Mouse (Mus musculus) spleen, postnatal 4 days (tissue): ENCODE results near the gene Leo1.
"Not testable (repeated sequence)": the region's sequence is repeated elsewhere in the genome, so short reads cannot be mapped to it uniquely, and the experiment has no call there.

ENCODE experiments used
- DNase-seq, 2 experiments: peaks; one replicate each; pipeline ENCODE4 v3.0.0; 2022; ENCODE audit warnings: low spot score in 2 of 2

Leo1 gene

DNA sequence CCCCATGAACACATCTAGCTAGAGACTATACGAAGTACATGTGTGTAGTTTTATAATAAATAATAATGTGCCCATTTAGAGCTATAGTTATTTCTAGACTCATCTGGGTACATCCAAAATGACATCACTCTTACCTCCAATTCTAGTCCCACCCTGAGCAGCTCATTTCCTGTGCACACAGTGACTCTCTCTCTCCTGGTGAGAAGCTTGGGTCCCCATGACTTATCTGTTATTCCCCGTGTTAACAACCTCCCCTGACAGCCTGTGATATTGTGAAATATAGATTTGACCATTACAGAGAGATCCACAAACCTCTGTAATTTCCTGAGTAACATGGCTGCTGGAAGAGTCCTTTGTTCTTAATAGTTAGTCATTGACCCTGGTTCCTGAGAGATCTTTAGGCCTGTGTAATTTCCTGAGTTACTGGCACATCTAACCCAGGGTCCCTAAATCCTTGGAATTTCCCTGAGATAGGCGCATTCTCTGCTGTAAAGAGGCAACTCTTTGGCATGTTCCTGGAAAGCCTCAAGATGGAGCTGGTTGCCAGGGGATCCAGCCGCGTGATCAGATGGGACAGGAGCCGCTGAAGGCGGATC lies 15.4 kb upstream of the Leo1 start:
- DNase-seq = no peak

DNA sequence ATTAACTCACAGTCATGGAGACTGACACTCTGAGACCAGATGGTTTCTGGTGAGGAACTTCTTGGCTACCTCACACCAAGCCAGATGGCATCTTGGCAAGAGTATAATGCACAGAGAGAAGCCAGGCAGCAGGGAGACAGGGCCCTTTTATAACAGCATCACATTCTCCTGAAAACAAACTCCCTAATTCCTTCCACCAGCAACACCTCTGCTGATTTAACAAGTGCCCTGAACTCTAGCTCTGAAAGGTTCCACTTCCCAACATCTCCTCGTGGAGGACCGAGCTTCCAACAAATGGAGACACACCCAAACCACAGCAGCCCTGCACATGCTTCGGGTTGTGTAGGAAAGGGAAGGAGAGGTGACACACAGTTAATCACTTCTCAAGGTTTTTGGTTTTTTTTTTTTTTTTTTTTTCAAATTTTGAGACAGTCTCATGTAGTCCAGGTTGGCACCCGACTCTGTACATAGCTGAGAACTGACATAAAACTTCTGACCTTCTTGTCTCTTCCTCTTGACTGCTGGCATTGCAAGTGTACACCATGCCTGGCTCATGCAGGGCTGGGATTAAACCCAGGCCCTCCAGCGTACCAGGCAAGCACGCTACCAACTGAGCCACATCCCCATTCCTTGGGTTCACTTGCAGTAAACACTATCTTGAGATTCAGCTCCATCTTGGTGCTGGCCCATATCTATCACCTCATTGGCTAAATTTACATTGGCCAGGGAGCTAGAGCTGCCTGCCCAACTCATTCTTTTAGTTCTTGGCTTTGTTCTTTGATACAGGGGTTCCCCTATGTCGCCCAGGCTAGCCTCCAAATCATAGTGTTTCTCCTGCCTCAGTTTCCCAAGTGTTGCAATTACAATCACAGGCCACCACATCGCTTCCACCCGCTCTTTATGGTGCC lies 13.7 kb upstream of the Leo1 start:
- DNase-seq = no peak

- DNase-seq = no peak
These were observed 13.1 kb upstream of the Leo1 start for GRCm38 (mm10) chr9:75428274-75428600.

GRCm38 (mm10) chr9:75429040-75429439 lies 12.3 kb upstream of the Leo1 start:
- DNase-seq = no peak

- DNase-seq = no peak
These were observed 11.7 kb upstream of the Leo1 start for GRCm38 (mm10) chr9:75429657-75430056.

DNA sequence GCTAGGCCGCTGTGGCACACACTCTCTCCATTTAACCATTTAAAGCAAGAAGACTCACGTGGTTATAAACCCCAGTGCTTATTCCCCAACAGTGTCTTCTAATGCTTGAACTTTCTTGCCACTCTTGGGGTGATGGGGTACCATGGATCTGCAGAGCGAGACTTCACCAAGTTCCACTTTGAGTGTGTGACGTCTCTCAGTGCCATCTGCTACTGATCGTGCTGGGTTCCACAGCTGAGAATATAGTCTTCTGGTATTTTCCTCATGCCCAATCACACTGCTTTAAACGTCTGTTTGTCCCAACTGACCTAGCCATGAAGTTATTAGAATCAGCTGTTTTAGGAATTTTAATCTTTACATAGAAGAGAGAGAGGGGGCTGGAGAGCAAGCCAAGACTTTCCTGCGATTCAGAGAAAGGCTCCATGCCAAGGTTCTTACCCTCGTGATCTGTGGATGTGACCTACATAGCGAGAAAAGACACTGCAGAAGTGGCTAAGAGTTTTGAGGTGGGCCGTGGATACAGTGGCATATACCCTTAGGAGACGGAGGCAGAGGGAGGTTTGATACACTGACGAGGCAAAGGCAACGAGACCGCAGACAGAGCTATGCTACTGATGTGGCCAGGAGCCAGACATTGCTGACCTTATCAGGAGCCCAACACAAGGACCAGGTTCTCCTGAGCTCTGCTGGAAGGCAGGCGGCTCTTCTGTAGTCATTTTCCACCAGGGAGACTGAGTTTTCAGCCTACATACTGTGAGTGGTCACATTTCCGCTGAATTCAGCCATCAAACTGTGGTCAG lies 10.3 kb upstream of the Leo1 start:
- peak in 1 of 2 experiments; percentile 52 for DNase-seq

DNA sequence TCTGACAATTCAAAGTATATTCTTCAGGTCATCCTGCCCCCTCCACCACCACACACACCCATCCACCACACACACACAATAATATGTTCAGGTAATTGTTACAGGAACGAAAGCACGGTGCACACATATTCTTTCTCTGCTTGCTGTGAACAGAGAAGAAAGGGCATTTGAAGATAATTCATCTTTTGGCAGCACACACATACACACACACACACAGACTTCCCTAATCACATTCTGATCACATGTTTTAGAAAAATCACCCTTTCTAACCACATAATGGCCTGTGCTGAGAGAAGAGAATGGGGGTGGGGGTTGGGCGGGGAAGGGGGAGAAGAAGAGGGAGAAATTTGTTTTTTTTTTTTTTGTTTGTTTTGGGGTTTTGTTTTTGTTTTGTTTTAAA lies 8.6 kb upstream of the Leo1 start:
- DNase-seq = no peak

GRCm38 (mm10) chr9:75434172-75434793 lies 7.0 kb upstream of the Leo1 start:
- DNase-seq = peak; percentile 47 to 65

- no peak for DNase-seq
These were observed 6.5 kb upstream of the Leo1 start for GRCm38 (mm10) chr9:75434872-75435271.

GRCm38 (mm10) chr9:75435291-75435690 lies 6.0 kb upstream of the Leo1 start:
- no peak for DNase-seq

GRCm38 (mm10) chr9:75435918-75436317 lies 5.4 kb upstream of the Leo1 start:
- peak; percentile 50 to 72 for DNase-seq

DNA sequence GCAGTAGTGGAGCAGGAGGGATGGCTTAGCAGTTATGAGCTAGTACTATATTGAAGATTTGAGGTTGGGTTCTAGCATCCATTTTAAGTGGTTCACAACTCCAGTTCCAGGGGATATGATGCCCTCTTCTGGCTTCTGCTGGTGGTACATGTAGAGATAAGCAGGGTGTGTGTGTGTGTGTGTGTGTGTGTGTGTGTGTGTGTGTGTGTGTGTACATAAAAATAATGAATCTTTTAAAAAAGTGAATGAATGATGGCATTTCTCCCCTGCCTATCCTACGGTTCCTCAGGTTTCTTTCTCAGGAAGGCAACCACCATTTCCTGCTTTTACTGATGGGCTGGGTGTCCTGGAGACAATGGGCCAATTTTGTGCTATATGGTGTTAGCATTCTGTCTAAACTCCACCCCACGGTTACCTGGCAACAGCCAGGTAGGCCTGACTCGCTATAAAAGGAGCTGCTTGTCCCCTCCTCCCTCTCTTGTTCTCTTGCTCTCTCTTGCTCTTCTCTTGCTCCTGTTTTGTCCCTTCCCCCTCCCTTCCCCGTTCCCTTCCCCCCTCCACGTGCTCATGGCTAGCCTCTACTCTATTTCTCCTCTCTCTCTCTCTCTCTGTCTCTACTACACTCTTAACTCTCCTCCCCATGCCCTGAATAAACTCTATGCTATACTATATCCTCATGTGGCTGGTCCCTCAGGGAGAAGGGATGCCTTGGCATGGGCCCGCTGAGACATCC lies 3.5 kb upstream of the Leo1 start:
- DNase-seq = peak; percentile 57 to 73

DNA sequence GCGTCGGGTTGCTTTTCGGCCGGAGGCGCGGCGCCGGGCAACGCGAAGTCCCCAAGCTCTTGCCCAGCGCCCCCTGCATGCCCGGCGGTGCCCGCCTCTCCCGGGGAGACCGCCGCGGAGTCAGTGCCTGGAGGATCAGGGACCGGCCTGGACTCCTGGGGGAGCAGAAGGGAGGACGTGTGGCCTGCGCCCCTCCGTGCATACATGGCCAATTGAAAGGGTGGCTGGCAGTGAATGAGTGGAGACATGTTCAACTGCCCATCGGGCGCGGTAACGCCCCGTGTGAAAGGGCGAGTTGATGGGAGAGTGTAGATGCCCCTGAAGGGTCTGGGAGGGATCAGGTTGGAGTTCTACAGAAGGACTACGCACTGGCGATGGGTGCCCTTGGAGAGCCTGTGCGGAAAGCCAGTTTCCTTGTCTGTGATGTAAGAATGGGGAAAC lies 387 bp downstream of the Leo1 start:
- peak in 1 of 2 experiments; percentile 83 for DNase-seq

- DNase-seq = no peak
These were observed 3.7 kb downstream of the Leo1 start for GRCm38 (mm10) chr9:75444981-75445380.

DNA sequence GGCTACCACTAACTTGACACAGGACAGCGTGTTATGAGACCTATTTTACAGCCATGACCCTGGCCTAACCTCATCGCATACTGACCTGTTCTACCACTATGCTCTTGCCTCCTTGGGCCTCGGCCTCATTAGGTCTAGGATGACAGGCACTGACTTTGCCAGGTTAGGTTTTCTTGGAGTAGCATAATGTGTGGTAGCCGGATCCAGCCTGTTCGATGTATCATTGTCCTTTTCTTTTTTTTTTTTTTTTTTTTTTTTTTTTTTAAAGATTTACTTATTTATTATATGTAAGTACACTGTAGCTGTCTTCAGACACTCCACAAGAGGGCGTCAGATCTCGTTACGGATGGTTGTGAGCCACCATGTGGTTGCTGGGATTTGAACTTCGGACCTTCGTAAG lies 5.2 kb downstream of the Leo1 start:
- DNase-seq = not testable (repeated sequence)

DNA sequence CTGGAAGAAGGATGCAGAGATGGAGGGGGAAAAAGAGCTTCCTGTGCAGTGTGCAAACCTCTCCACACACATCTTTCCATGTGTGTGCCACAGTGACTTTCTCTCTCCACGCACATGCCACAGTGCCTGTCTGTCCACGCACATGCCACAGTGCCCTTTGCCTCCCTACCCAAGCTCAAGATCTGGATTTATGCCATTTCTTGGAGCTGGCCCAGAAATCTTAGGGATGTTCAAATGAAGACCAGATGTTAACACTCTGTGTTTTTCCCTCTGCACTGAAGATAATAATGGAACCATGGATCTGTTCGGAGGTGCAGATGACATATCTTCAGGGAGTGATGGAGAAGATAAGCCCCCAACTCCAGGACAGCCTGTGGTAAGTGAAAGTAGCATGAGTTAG lies 6.7 kb downstream of the Leo1 start:
- DNase-seq = no peak

GRCm38 (mm10) chr9:75453994-75454393 lies 12.7 kb downstream of the Leo1 start:
- DNase-seq = no peak

- DNase-seq = no peak
These were observed 14.4 kb downstream of the Leo1 start for GRCm38 (mm10) chr9:75455684-75456083.

DNA sequence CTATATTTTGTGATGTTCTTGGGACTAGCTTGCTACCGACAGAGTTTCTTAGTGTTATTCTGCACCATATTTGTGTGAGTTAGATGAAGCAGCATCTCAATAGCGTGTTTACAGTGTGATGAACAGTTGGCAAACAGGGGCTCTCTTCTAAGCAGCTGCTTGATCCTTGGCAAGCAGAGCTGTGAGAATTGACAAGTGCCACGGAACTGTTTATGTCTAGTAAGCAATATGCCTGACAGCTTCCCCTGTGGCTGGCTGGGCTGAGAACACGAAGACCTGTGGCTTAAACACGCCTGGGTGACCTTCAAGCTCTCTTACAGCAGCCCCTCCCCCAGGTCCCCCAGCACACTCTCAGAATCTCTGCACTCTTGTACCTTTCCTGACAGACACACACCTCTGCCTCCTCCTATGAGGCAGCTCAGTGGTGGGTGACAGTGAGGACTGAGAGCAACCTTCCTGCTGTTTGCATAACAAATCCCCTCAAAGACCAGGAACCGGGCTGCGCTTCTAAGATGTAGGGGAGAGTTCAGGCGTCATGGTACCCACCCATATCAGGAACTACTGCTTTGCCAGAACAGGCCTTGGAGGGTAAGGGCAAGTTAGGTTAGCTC lies 21.8 kb downstream of the Leo1 start:
- no peak for DNase-seq

DNA sequence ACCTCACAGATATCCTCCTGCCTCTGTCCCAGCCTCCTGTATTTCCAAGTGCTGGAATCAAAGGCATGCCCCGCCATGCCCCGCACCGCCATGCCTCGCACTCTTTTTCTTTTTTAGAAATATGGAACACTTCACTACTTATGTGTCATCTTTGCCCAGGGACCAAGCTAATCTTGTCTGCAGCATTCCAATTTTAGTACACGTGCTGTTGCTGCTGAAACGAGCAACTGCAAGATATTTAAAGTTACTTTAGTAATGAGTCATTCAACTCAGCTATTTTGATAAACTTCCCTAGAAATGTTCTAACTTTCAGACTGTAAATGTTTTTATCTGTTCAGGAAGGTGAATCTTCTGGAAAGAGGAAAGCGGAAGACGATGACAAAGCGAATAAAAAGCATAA lies 24.5 kb downstream of the Leo1 start:
- DNase-seq = no peak

GRCm38 (mm10) chr9:75466641-75467040 lies 25.3 kb downstream of the Leo1 start:
- DNase-seq = no peak
